Mouse (Mus musculus) heart, embryonic 12.5 days (tissue): Measurements from ENCODE around the gene Nkain1. TPM values are rescaled to one million over a fixed set of nuclear protein-coding genes. Genes with fewer than 3 reads are reported as not detected.
A peak's percentile ranks its signal among the peaks of the same experiment; 100 is the strongest.

Source experiments
- ATAC-seq: fragments of 200-750 bp; cut with Nextera tagmentation; 2 replicates; pipeline ENCODE4 v1.8.0; 2017; ENCODE audit warnings: moderate TSS enrichment, moderate library complexity; ENCODE audit not compliant: insufficient number of reproducible peaks, low FRiP score
- H3K27ac ChIP-seq: fragments of 300-500 bp; sonication (generic); 2 replicates; pipeline ENCODE4 v1.5.1; 2016; ENCODE audit warnings: mild to moderate bottlenecking, moderate library complexity; ENCODE audit not compliant: poor library complexity, severe bottlenecking
- H3K27me3 ChIP-seq: fragments of 300-500 bp; sonication (generic); replicated peaks from 2 replicates; pipeline ENCODE4 v1.6.1; 2016; ENCODE audit warnings: mild to moderate bottlenecking, moderate library complexity
- H3K36me3 ChIP-seq: fragments of 300-500 bp; sonication (generic); 2 replicates; pipeline ENCODE4 v1.6.1; 2016; ENCODE audit warnings: mild to moderate bottlenecking, moderate library complexity
- H3K4me1 ChIP-seq: fragments of 300-500 bp; sonication (generic); replicated peaks from 2 replicates; pipeline ENCODE4 v1.6.1; 2016; ENCODE audit warnings: mild to moderate bottlenecking
- H3K4me2 ChIP-seq: fragments of 300-500 bp; sonication (generic); 2 replicates; pipeline ENCODE4 v1.6.1; 2016; ENCODE audit warnings: mild to moderate bottlenecking, moderate library complexity
- H3K4me3 ChIP-seq: fragments of 300-500 bp; sonication (generic); 2 replicates; pipeline ENCODE4 v1.5.1; 2016; ENCODE audit warnings: mild to moderate bottlenecking
- H3K9ac ChIP-seq: fragments of 300-500 bp; sonication (generic); 2 replicates; pipeline ENCODE4 v1.6.1; 2016; ENCODE audit warnings: mild to moderate bottlenecking, moderate library complexity
- H3K9me3 ChIP-seq: fragments of 300-500 bp; sonication (generic); replicated peaks from 2 replicates; pipeline ENCODE4 v1.6.1; 2016; ENCODE audit warnings: mild to moderate bottlenecking, moderate library complexity
- WGBS: fragments of 180-500 bp; shearing (Covaris S2); methylation state at CpG from one replicate; pipeline ENCODE4 v1.1.7; 2016; 5-methylcytosine and 5-hydroxymethylcytosine counted together
- polyA plus RNA-seq: library from polyadenylated mRNA; unstranded; fragments of >200 nt; fragmentation: Nextera tagmentation; extraction: Ambion mirVana; gene quantifications from 2 replicates; pipeline ENCODE4 v1.2.1, GENCODE M21; 2016

The Nkain1 gene
- polyA plus RNA-seq, 1 experiment from 2014 or later, result 1.3 TPM

GRCm38 (mm10) chr4:130532347-130532746 lies 41.6 kb downstream of the Nkain1 start:
- WGBS, result 49% methylated on average over 6 of the region's 6 CpGs
- H3K9me3 ChIP-seq, result no peaks in the 10 kb centered on the region

GRCm38 (mm10) chr4:130531645-130532280 lies 42.2 kb downstream of the Nkain1 start:
- ATAC-seq, result peak; percentile 52
- WGBS, result 18% methylated on average over 28 of the region's 28 CpGs

More at GRCm38 (mm10) chr4:130532347-130532746, 41.6 kb downstream of the Nkain1 start:
- Histone ChIP-seq H3K27ac (no peak overlapping the region), H3K4me3 (no peak overlapping the region), H3K9ac (no peak overlapping the region), H3K4me2 (no peak overlapping the region), H3K4me1 (peaks cover 4% of the 10 kb centered on the region), H3K36me3 (peaks cover 3% of the 10 kb centered on the region; the same call in 1 of the 2 replicates), H3K27me3 (no peaks in the 10 kb centered on the region)
- ATAC-seq, result no peak

GRCm38 (mm10) chr4:130527804-130528203 lies 46.2 kb downstream of the Nkain1 start:
- no peak overlapping the region for H3K9ac ChIP-seq
- 73% methylated on average over 1 of the region's 1 CpGs for WGBS
- no peak for ATAC-seq

More at GRCm38 (mm10) chr4:130531645-130532280, 42.2 kb downstream of the Nkain1 start:
- no peaks in the 10 kb centered on the region for H3K27me3 ChIP-seq
- H3K4me3 ChIP-seq, result no peak overlapping the region; the same call in 1 of the 2 replicates
- peak overlapping the region; percentile 55 for H3K4me2 ChIP-seq
- H3K27ac ChIP-seq, result no peak overlapping the region
- H3K9ac ChIP-seq, result no peak overlapping the region
- H3K36me3 ChIP-seq, result peaks cover 3% of the 10 kb centered on the region; the same call in 1 of the 2 replicates
- peaks cover 4% of the 10 kb centered on the region for H3K4me1 ChIP-seq
- H3K9me3 ChIP-seq, result no peaks in the 10 kb centered on the region

GRCm38 (mm10) chr4:130525041-130525440 lies 48.9 kb downstream of the Nkain1 start:
- no peaks in the 10 kb centered on the region for H3K36me3 ChIP-seq
- no peak overlapping the region for H3K27ac ChIP-seq
- no peak overlapping the region for H3K4me3 ChIP-seq
- 56% methylated on average over 1 of the region's 1 CpGs for WGBS
- ATAC-seq, result no peak
- H3K4me2 ChIP-seq, result no peak overlapping the region
- no peaks in the 10 kb centered on the region for H3K27me3 ChIP-seq
- no peaks in the 10 kb centered on the region; the same call in 1 of the 2 replicates for H3K4me1 ChIP-seq
- H3K9me3 ChIP-seq, result no peaks in the 10 kb centered on the region
- no peak overlapping the region for H3K9ac ChIP-seq

More at GRCm38 (mm10) chr4:130527804-130528203, 46.2 kb downstream of the Nkain1 start:
- H3K27me3 ChIP-seq, result no peaks in the 10 kb centered on the region
- H3K36me3 ChIP-seq, result no peaks in the 10 kb centered on the region
- H3K9me3 ChIP-seq, result no peaks in the 10 kb centered on the region
- no peak overlapping the region for H3K4me2 ChIP-seq
- peaks cover 4% of the 10 kb centered on the region for H3K4me1 ChIP-seq
- H3K27ac ChIP-seq, result no peak overlapping the region
- H3K4me3 ChIP-seq, result no peak overlapping the region

DNA sequence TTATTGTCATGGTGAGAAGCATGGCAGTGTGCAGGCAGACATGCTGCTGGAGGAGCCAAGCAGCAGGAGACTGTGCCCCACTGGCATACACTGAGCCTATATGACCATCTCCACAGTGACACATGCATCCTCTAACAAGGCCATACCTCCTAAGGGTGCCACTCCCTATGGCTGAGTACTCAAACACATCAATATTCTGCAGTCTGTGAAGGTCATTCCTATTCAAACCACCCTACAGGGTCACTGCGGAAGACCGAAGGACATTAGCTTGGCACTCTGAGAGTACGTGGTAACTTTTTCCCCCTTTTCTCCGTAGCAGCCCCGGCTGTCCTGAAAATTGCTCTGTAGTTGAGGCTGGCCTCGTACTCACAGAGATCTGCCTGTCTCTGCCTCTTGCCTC lies 52.5 kb downstream of the Nkain1 start:
- Histone ChIP-seq H3K27me3 (no peaks in the 10 kb centered on the region), H3K9me3 (no peaks in the 10 kb centered on the region), H3K4me3 (no peak overlapping the region), H3K4me1 (peaks cover 4% of the 10 kb centered on the region; the same call in 1 of the 2 replicates), H3K36me3 (no peaks in the 10 kb centered on the region), H3K9ac (no peak overlapping the region), H3K4me2 (no peak overlapping the region), H3K27ac (no peak overlapping the region)
- ATAC-seq, result no peak
- 95% methylated on average over 6 of the region's 6 CpGs for WGBS

GRCm38 (mm10) chr4:130520482-130520851 lies 53.5 kb downstream of the Nkain1 start:
- no peak overlapping the region for H3K27ac ChIP-seq
- no peaks in the 10 kb centered on the region for H3K9me3 ChIP-seq
- peak overlapping the region; percentile 76 for H3K4me2 ChIP-seq
- H3K36me3 ChIP-seq, result no peaks in the 10 kb centered on the region
- H3K9ac ChIP-seq, result peak overlapping the region; percentile 37; the same call in 1 of the 2 replicates
- peak overlapping the region; percentile 69 for H3K4me3 ChIP-seq
- no peaks in the 10 kb centered on the region for H3K27me3 ChIP-seq
- 3% methylated on average over 9 of the region's 9 CpGs for WGBS
- H3K4me1 ChIP-seq, result peaks cover 4% of the 10 kb centered on the region; the same call in 1 of the 2 replicates
- ATAC-seq, result no peak; the same call in 1 of the 2 replicates

GRCm38 (mm10) chr4:130519567-130520481 lies 54.1 kb downstream of the Nkain1 start:
- WGBS, result 3% methylated on average over 40 of the region's 40 CpGs
- H3K4me2 ChIP-seq, result peak overlapping the region; percentile 76
- H3K36me3 ChIP-seq, result no peaks in the 10 kb centered on the region
- H3K4me3 ChIP-seq, result peak overlapping the region; percentile 69
- H3K9ac ChIP-seq, result peak overlapping the region; percentile 74
- ATAC-seq, result peak; percentile 99
- no peaks in the 10 kb centered on the region for H3K27me3 ChIP-seq
- peaks cover 4% of the 10 kb centered on the region; the same call in 1 of the 2 replicates for H3K4me1 ChIP-seq
- no peaks in the 10 kb centered on the region for H3K9me3 ChIP-seq
- H3K27ac ChIP-seq, result no peak overlapping the region

GRCm38 (mm10) chr4:130516490-130516889 lies 57.5 kb downstream of the Nkain1 start:
- Histone ChIP-seq H3K4me2 (no peak overlapping the region), H3K27ac (no peak overlapping the region), H3K9ac (no peak overlapping the region), H3K9me3 (no peaks in the 10 kb centered on the region), H3K27me3 (no peaks in the 10 kb centered on the region), H3K4me3 (no peak overlapping the region), H3K36me3 (no peaks in the 10 kb centered on the region), H3K4me1 (peaks cover 4% of the 10 kb centered on the region; the same call in 1 of the 2 replicates)
- no peak for ATAC-seq
- 81% methylated on average over 6 of the region's 6 CpGs for WGBS

Other genes with a start within 250 kb of the Nkain1 start
- gene Zcchc17, start 214.2 kb downstream of the Nkain1 start, polyA plus RNA-seq, result 46.2 and 48.2 TPM in 2 replicates
- 84.5 and 85.5 TPM in 2 replicates for gene Snrnp40, start 214.0 kb downstream of the Nkain1 start, polyA plus RNA-seq
- gene Pum1, start 89.1 kb upstream of the Nkain1 start, polyA plus RNA-seq, result 68.7 and 70.2 TPM in 2 replicates
- 35.9 and 38.7 TPM in 2 replicates for gene Sdc3, start 218.4 kb upstream of the Nkain1 start, polyA plus RNA-seq